Mouse (Mus musculus): ENCODE measurements around the gene Olfr606. TPM values are rescaled to one million over a fixed set of nuclear protein-coding genes. Genes with fewer than 3 reads are reported as not detected.
"Not testable (repeated sequence)": the region's sequence is repeated elsewhere in the genome, so short reads cannot be mapped to it uniquely, and the experiment has no call there.

Gene Olfr606
- not detected in 2 replicates for polyA plus RNA-seq (2015; fragmentation: Nextera tagmentation; extraction: Ambion mirVana)

GRCm38 (mm10) chr7:103448746-103449145 is at the start of gene Olfr606:
Gene Olfr606 (plus strand): TSS chr7:103449046.
- 85% methylated on average over 2 of the region's 2 CpGs for WGBS
- Histone ChIP-seq H3K4me2 (ENCODE audit: low read depth, low read length) (no peak within 1 kb of the TSS), H3K4me1 (replicated peaks; ENCODE audit: control insufficient read depth, insufficient read depth, low read length) (no peaks in the 10 kb centered on the region), H3K4me3 (ENCODE audit: low read length) (no peak within 1 kb of the TSS), H3K27ac (ENCODE audit: low read length) (no peak within 1 kb of the TSS), H3K9ac (ENCODE audit: low read length) (no peak within 1 kb of the TSS), H3K27me3 (ENCODE audit: control insufficient read depth, insufficient read depth, low read depth, low read length) (no peaks in the 10 kb centered on the region), H3K9me3 (ENCODE audit: control insufficient read depth, low read length) (no peaks in the 10 kb centered on the region), H3K36me3 (ENCODE audit: control insufficient read depth, insufficient read depth, low read length) (no peaks in the 10 kb centered on the region)
- no peak for ATAC-seq (ENCODE audit: low read depth)

- not testable (repeated sequence) for H3K36me3 ChIP-seq (ENCODE audit: control insufficient read depth, insufficient read depth, low read length); H3K4me3 ChIP-seq (ENCODE audit: low read length); ATAC-seq (ENCODE audit: low read depth); H3K9me3 ChIP-seq (ENCODE audit: control insufficient read depth, low read length); H3K27me3 ChIP-seq (ENCODE audit: control insufficient read depth, insufficient read depth, low read depth, low read length); H3K4me2 ChIP-seq (ENCODE audit: low read depth, low read length); H3K9ac ChIP-seq (ENCODE audit: low read length); H3K27ac ChIP-seq (ENCODE audit: low read length); H3K4me1 ChIP-seq (replicated peaks; ENCODE audit: control insufficient read depth, insufficient read depth, low read length)
- WGBS: 66% methylated on average over 3 of the region's 3 CpGs
Measured at GRCm38 (mm10) chr7:103406521-103407055, 42.3 kb upstream of the Olfr606 start.

- not testable (repeated sequence) for ATAC-seq (ENCODE audit: low read depth); H3K9me3 ChIP-seq (ENCODE audit: control insufficient read depth, low read length); H3K27ac ChIP-seq (ENCODE audit: low read length); H3K4me3 ChIP-seq (ENCODE audit: low read length); H3K27me3 ChIP-seq (ENCODE audit: control insufficient read depth, insufficient read depth, low read depth, low read length); H3K9ac ChIP-seq (ENCODE audit: low read length); H3K4me2 ChIP-seq (ENCODE audit: low read depth, low read length); H3K4me1 ChIP-seq (replicated peaks; ENCODE audit: control insufficient read depth, insufficient read depth, low read length); H3K36me3 ChIP-seq (ENCODE audit: control insufficient read depth, insufficient read depth, low read length)
- WGBS: 45% methylated on average over 1 of the region's 1 CpGs
Measured at GRCm38 (mm10) chr7:103414772-103415171, 34.1 kb upstream of the Olfr606 start, which contains the start of gene Usp17lc. Gene Usp17lc (plus strand): TSS chr7:103415072.

DNA sequence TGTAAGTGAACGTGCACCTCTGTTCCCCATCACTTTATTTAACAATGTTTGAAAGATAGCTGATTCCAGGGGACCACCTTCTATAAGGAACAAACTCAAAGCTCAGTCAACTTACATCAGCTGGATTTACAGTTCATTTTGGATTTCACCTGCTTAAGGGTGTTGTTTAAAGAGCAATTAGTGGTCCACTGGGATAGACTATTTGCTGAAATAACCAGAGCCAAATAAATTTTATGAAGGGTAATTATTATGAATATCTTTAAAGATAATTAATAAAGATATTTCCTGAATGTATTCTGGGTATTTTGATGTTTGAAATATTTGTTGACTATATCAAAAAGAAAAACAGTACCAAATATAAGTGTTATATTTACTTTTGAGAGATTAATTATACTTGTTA is 3.5 kb upstream of the Olfr606 start, which contains the start of gene Olfr605:
Olfr605 (minus strand) TSS at position 101 of the 400 bp plus-strand sequence.
- Histone ChIP-seq H3K27me3 (ENCODE audit: control insufficient read depth, insufficient read depth, low read depth, low read length) (no peaks in the 10 kb centered on the region), H3K36me3 (ENCODE audit: control insufficient read depth, insufficient read depth, low read length) (no peaks in the 10 kb centered on the region), H3K27ac (ENCODE audit: low read length) (no peak within 1 kb of the TSS), H3K4me1 (replicated peaks; ENCODE audit: control insufficient read depth, insufficient read depth, low read length) (no peaks in the 10 kb centered on the region), H3K4me3 (ENCODE audit: low read length) (no peak within 1 kb of the TSS), H3K9me3 (ENCODE audit: control insufficient read depth, low read length) (no peaks in the 10 kb centered on the region), H3K4me2 (ENCODE audit: low read depth, low read length) (no peak within 1 kb of the TSS), H3K9ac (ENCODE audit: low read length) (no peak within 1 kb of the TSS)
- ATAC-seq (ENCODE audit: low read depth): no peak
- 80% methylated on average over 1 of the region's 1 CpGs for WGBS

DNA sequence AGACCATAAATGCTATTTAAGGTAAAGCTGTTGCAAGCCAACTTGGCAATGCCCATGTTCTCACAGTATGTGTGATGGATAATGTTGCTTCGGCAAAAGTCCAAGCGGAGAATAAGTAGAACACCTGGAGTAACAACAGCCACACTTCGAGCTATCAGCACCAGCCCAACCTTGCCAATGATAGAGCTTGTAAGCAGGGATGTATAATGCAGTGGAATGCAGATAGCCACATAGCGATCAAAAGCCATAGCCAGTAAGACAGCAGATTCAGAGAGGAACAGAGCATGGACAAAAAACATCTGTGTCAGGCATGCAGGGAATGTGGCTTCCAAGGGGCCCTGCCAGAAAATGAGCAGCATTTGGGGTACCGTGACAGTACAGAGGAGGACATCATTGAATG is 11.7 kb downstream of the Olfr606 start:
- Histone ChIP-seq H3K9me3 (ENCODE audit: control insufficient read depth, low read length) (no peaks in the 10 kb centered on the region), H3K36me3 (ENCODE audit: control insufficient read depth, insufficient read depth, low read length) (no peaks in the 10 kb centered on the region), H3K9ac (ENCODE audit: low read length) (no peak overlapping the region), H3K4me1 (replicated peaks; ENCODE audit: control insufficient read depth, insufficient read depth, low read length) (no peaks in the 10 kb centered on the region), H3K4me2 (ENCODE audit: low read depth, low read length) (no peak overlapping the region), H3K27ac (ENCODE audit: low read length) (no peak overlapping the region), H3K4me3 (ENCODE audit: low read length) (no peak overlapping the region), H3K27me3 (ENCODE audit: control insufficient read depth, insufficient read depth, low read depth, low read length) (no peaks in the 10 kb centered on the region)
- no peak for ATAC-seq (ENCODE audit: low read depth)
- 72% methylated on average over 5 of the region's 5 CpGs for WGBS

DNA sequence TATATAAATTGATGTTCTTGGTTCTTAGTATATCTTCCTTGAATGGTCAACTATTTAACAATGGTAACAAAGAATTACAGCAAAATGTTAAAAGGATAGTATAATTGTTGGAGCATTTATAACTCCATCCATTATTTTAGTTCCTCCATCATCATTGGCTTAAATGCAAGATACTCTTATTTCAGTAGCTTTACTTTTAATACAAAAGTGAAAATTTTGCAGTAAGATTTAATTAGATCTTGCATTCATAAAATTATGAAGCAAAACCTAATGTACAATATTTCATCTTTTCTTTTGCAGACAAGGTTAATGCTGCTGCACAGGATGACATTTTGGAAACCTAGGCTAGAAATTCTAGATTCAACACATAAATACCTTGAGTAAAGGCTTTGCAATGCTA is 20.7 kb downstream of the Olfr606 start, which contains the start of gene Olfr608:
Olfr608 (plus strand) TSS at position 301 of the 400 bp plus-strand sequence.
- H3K27ac ChIP-seq (ENCODE audit: low read length): no peak within 1 kb of the TSS
- H3K4me1 ChIP-seq (replicated peaks; ENCODE audit: control insufficient read depth, insufficient read depth, low read length): no peaks in the 10 kb centered on the region
- no peak within 1 kb of the TSS for H3K9ac ChIP-seq (ENCODE audit: low read length)
- no peaks in the 10 kb centered on the region for H3K9me3 ChIP-seq (ENCODE audit: control insufficient read depth, low read length)
- no peak within 1 kb of the TSS for H3K4me3 ChIP-seq (ENCODE audit: low read length)
- no peaks in the 10 kb centered on the region for H3K27me3 ChIP-seq (ENCODE audit: control insufficient read depth, insufficient read depth, low read depth, low read length)
- no peak within 1 kb of the TSS for H3K4me2 ChIP-seq (ENCODE audit: low read depth, low read length)
- ATAC-seq (ENCODE audit: low read depth): no peak
- no peaks in the 10 kb centered on the region for H3K36me3 ChIP-seq (ENCODE audit: control insufficient read depth, insufficient read depth, low read length)

DNA sequence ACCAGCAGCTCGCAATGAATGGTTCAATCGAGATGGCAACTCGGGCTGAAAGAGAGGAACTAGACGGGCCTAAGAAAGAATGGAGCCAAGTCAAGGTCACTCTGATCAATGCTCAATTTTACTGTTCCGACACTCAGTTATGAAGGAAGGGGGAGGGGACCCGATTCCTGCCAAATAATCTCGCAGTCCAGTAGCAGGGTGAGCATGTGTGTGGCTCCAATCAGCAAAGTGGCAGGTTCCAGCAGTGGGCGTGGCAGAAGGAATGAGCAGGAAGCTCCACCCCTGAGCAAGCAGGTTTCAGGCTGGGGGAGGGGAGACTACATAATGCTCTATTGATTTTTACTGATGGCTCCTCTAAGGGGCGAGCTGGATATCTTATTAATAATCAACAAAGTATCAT is 28.3 kb downstream of the Olfr606 start:
- not testable (repeated sequence) for H3K4me3 ChIP-seq (ENCODE audit: low read length); H3K27ac ChIP-seq (ENCODE audit: low read length); ATAC-seq (ENCODE audit: low read depth); H3K36me3 ChIP-seq (ENCODE audit: control insufficient read depth, insufficient read depth, low read length); H3K4me1 ChIP-seq (replicated peaks; ENCODE audit: control insufficient read depth, insufficient read depth, low read length); H3K9me3 ChIP-seq (ENCODE audit: control insufficient read depth, low read length); H3K27me3 ChIP-seq (ENCODE audit: control insufficient read depth, insufficient read depth, low read depth, low read length); H3K4me2 ChIP-seq (ENCODE audit: low read depth, low read length); H3K9ac ChIP-seq (ENCODE audit: low read length)
- 84% methylated on average over 9 of the region's 9 CpGs for WGBS

DNA sequence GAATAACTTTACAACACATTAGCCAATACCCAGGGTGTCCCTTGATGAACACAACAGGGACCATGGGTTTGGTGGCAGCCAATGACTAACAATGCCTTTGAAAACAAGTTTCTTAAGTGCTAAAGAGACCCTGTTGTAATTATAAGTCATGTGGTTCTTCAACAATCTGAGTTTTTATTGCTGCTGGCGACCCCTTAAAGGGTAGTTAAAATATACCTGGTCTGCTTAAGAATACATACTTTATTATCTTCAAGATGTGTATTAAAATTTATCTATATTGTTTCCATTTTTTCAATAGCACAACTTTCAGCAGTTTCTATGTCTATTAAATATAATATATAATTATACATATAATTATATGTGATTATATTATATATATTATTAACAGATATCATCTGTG is 49.1 kb downstream of the Olfr606 start, which contains the start of gene Olfr609:
Olfr609 (minus strand) TSS at position 101 of the 400 bp plus-strand sequence.
- H3K27me3 ChIP-seq (ENCODE audit: control insufficient read depth, insufficient read depth, low read depth, low read length): no peaks in the 10 kb centered on the region
- 47% methylated on average over 1 of the region's 1 CpGs for WGBS
- H3K9ac ChIP-seq (ENCODE audit: low read length): no peak within 1 kb of the TSS
- H3K27ac ChIP-seq (ENCODE audit: low read length): no peak within 1 kb of the TSS
- H3K4me1 ChIP-seq (replicated peaks; ENCODE audit: control insufficient read depth, insufficient read depth, low read length): no peaks in the 10 kb centered on the region
- no peaks in the 10 kb centered on the region for H3K36me3 ChIP-seq (ENCODE audit: control insufficient read depth, insufficient read depth, low read length)
- no peak for ATAC-seq (ENCODE audit: low read depth)
- no peak within 1 kb of the TSS for H3K4me2 ChIP-seq (ENCODE audit: low read depth, low read length)
- H3K9me3 ChIP-seq (ENCODE audit: control insufficient read depth, low read length): no peaks in the 10 kb centered on the region
- H3K4me3 ChIP-seq (ENCODE audit: low read length): no peak within 1 kb of the TSS
